Mouse (Mus musculus): Measurements from ENCODE around the gene Exosc10. TPM values are rescaled to one million over a fixed set of nuclear protein-coding genes. Genes with fewer than 3 reads are reported as not detected.

The Exosc10 gene
- polyA plus RNA-seq, 1 experiment = 29.2 TPM

DNA sequence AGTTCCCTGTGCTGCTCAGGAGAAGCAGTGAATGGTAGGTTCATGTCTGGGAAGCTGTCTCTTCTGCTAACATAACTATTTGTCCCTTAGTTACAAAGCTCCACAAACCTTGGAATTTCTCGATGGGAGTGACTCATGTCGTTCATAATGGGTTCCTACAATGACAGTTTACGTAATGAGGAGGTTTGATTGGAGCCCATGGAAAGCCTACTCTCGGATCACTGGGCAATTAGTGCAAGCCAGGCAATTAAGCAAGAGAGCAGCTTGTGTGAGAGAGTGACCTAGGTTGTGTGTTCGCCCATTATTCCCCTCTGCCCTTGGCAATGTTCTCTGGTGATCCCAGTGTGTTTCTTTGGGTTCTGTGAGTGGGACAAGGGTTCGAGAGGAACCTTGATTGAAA is 37.7 kb downstream of the Exosc10 start:
- H3K4me3 ChIP-seq (ENCODE audit: extremely low read depth, insufficient read depth, insufficient read length) = no peak overlapping the region
- peaks cover 11% of the 10 kb centered on the region; the same call in 1 of the 2 replicates for H3K4me1 ChIP-seq (ENCODE audit: control insufficient read depth, insufficient read depth, insufficient read length)
- WGBS = 91% methylated on average over 6 of the region's 6 CpGs
- TF ChIP-seq POLR2A (IDR thresholded peaks at IDR 0.05; ENCODE audit: low read depth, low read length) (no peak), CTCF (IDR thresholded peaks at IDR 0.05; ENCODE audit: extremely low read depth, insufficient read depth, insufficient read length, insufficient replicate concordance) (no peak)
- H3K27ac ChIP-seq (ENCODE audit: insufficient read depth, low read length) = no peak overlapping the region
- no peaks in the 10 kb centered on the region for H3K27me3 ChIP-seq (ENCODE audit: control insufficient read depth, insufficient read depth, low read length)
- peaks cover 15% of the 10 kb centered on the region for H3K36me3 ChIP-seq (ENCODE audit: control insufficient read depth, insufficient read depth, low read length)
- no peak for DNase-seq (ENCODE audit: low read depth in 1 of 2, low spot score in 2 of 2)

DNA sequence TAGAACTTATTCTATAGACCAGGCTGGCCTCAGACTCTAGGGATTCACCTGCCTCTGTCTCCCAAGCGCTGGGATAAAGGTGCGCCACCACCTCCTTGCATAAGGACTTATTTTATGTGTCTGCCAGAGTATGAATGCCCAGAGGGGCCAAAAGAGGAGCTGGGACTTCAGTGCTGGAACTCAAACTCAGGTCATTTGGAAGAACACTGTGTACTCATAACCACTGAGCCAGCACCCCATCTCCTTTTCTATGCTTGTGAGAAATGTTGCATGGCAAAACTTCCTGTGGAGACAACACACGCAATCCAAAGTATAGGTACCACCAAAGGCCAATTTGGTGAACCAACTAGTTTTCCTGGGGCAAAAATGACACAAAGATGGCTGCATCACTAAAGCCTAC is 38.5 kb downstream of the Exosc10 start:
- WGBS = 93% methylated on average over 3 of the region's 3 CpGs
- Histone ChIP-seq H3K27ac (ENCODE audit: insufficient read depth, low read length) (no peak overlapping the region), H3K4me3 (ENCODE audit: extremely low read depth, insufficient read depth, insufficient read length) (no peak overlapping the region), H3K4me1 (ENCODE audit: control insufficient read depth, insufficient read depth, insufficient read length) (peaks cover 11% of the 10 kb centered on the region; the same call in 1 of the 2 replicates), H3K36me3 (ENCODE audit: control insufficient read depth, insufficient read depth, low read length) (peaks cover 15% of the 10 kb centered on the region), H3K27me3 (ENCODE audit: control insufficient read depth, insufficient read depth, low read length) (no peaks in the 10 kb centered on the region)
- TF ChIP-seq CTCF (IDR thresholded peaks at IDR 0.05; ENCODE audit: extremely low read depth, insufficient read depth, insufficient read length, insufficient replicate concordance) (no peak), POLR2A (IDR thresholded peaks at IDR 0.05; ENCODE audit: low read depth, low read length) (no peak)
- DNase-seq (ENCODE audit: low read depth in 1 of 2, low spot score in 2 of 2) = no peak

DNA sequence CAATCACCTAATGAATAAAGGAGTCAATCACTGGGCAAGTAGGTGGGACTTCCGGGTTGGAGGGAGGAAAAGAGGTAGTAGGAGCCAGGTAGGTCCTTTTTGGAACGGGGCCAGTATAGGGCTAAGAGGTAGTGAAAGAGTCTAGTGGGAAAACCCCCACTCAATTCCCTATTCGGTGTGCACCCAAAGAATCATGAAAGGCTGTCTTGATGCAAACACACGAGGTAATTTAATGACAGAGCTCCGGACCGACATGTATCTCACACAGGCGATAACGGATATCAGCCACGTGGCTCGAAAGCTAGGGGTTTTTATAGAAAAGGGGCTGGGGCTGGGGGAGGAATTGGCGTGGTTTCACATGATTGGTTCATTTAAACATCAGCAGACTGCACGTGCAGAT is 40.6 kb downstream of the Exosc10 start:
- Histone ChIP-seq H3K27ac (ENCODE audit: insufficient read depth, low read length) (no peak overlapping the region), H3K4me3 (ENCODE audit: extremely low read depth, insufficient read depth, insufficient read length) (no peak overlapping the region), H3K27me3 (ENCODE audit: control insufficient read depth, insufficient read depth, low read length) (no peaks in the 10 kb centered on the region), H3K36me3 (ENCODE audit: control insufficient read depth, insufficient read depth, low read length) (peaks cover 13% of the 10 kb centered on the region), H3K4me1 (ENCODE audit: control insufficient read depth, insufficient read depth, insufficient read length) (no peaks in the 10 kb centered on the region)
- TF ChIP-seq CTCF (IDR thresholded peaks at IDR 0.05; ENCODE audit: extremely low read depth, insufficient read depth, insufficient read length, insufficient replicate concordance) (no peak), POLR2A (IDR thresholded peaks at IDR 0.05; ENCODE audit: low read depth, low read length) (no peak)
- DNase-seq (ENCODE audit: low read depth in 1 of 2, low spot score in 2 of 2) = no peak
- 92% methylated on average over 12 of the region's 12 CpGs for WGBS

DNA sequence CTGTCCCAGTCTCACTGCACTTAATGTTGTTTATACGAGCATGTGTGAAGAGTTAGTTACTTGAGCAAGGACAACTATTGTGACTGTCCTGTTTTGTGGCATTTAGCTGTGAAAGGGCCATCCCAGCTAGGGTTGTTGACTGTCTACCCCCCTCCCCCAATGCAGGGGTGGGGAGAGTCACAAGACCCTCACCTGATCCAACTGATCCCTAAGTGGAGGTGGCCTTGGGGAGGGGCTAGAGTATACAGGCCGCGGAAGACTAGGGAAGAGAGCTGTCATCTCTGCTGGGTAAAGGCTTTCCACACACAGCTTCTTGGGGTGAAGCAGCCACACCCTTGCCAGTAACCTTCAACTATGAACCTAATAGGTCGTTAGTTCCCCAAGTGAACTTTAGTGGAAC is 42.1 kb downstream of the Exosc10 start:
- H3K36me3 ChIP-seq (ENCODE audit: control insufficient read depth, insufficient read depth, low read length) = 0 out of 2 replicates have a peak, but pooled peaks cover 3% of the 10 kb centered on the region
- no peak overlapping the region for H3K4me3 ChIP-seq (ENCODE audit: extremely low read depth, insufficient read depth, insufficient read length)
- no peak for DNase-seq (ENCODE audit: low read depth in 1 of 2, low spot score in 2 of 2)
- H3K4me1 ChIP-seq (ENCODE audit: control insufficient read depth, insufficient read depth, insufficient read length) = no peaks in the 10 kb centered on the region
- TF ChIP-seq POLR2A (IDR thresholded peaks at IDR 0.05; ENCODE audit: low read depth, low read length) = no peak
- TF ChIP-seq CTCF (IDR thresholded peaks at IDR 0.05; ENCODE audit: extremely low read depth, insufficient read depth, insufficient read length, insufficient replicate concordance) = no peak
- WGBS = 82% methylated on average over 4 of the region's 4 CpGs
- no peaks in the 10 kb centered on the region for H3K27me3 ChIP-seq (ENCODE audit: control insufficient read depth, insufficient read depth, low read length)
- H3K27ac ChIP-seq (ENCODE audit: insufficient read depth, low read length) = no peak overlapping the region

DNA sequence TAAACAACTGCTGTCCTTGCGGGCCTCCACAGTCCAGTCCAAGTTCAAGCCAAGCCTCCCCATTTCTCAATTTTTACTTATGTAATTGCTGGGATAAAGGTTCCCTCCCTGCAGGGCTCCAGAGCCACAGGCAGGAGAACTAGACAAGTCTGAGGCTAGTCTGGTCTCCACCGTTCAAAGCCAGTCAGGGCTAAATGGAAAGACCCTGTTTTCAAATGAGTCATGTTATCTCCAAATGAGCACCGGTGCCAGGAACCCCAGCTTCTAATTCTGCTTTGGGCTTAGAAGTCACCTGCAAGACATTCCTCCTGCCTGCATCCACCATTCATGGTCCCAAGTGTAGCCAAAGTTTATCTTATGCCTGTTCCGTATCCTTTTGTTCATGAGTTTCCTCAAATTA is 43.6 kb downstream of the Exosc10 start:
- Histone ChIP-seq H3K27me3 (ENCODE audit: control insufficient read depth, insufficient read depth, low read length) (no peaks in the 10 kb centered on the region), H3K4me3 (ENCODE audit: extremely low read depth, insufficient read depth, insufficient read length) (no peak overlapping the region), H3K36me3 (ENCODE audit: control insufficient read depth, insufficient read depth, low read length) (0 out of 2 replicates have a peak, but pooled peaks cover 2% of the 10 kb centered on the region), H3K4me1 (ENCODE audit: control insufficient read depth, insufficient read depth, insufficient read length) (no peaks in the 10 kb centered on the region), H3K27ac (ENCODE audit: insufficient read depth, low read length) (no peak overlapping the region)
- no peak for TF ChIP-seq POLR2A (IDR thresholded peaks at IDR 0.05; ENCODE audit: low read depth, low read length)
- TF ChIP-seq CTCF (IDR thresholded peaks at IDR 0.05; ENCODE audit: extremely low read depth, insufficient read depth, insufficient read length, insufficient replicate concordance) = no peak
- no peak for DNase-seq (ENCODE audit: low read depth in 1 of 2, low spot score in 2 of 2)
- WGBS = 57% methylated on average over 4 of the region's 4 CpGs

DNA sequence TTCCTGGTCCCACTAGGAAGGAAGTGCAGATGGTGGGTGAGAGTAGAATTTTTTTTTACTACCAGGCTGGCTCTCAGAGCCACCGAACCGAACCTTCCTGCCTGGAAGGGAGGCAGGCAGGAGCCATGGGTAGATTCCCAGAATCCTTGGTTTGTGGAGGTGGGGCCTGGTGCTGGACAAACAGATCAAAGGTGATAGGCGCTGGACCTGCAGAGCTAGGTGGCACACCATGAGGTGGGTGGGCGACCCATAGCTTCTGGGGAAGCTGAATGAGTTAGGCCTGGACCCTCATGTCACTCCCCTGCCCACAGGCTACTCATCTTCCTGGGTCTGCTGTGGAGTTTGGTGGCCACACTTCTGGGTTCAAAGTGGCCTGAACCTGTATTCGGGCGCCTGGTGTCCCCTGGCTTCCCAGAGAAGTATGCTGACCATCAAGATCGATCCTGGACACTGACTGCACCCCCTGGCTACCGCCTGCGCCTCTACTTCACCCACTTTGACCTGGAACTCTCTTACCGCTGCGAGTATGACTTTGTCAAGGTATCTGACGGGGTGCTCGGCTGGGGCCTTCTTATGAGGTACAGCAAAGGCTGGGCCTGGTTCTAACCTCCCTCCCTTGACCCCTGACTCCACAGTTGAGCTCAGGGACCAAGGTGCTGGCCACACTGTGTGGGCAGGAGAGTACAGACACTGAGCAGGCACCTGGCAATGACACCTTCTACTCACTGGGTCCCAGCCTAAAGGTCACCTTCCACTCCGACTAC is 44.3 kb downstream of the Exosc10 start, which contains the start of gene Masp2:
Masp2 (plus strand) TSS at position 198 of the 764 bp plus-strand sequence.
- TF ChIP-seq CTCF (IDR thresholded peaks at IDR 0.05; ENCODE audit: extremely low read depth, insufficient read depth, insufficient read length, insufficient replicate concordance) = no peak
- no peak for TF ChIP-seq POLR2A (IDR thresholded peaks at IDR 0.05; ENCODE audit: low read depth, low read length)
- WGBS = 82% methylated on average over 14 of the region's 14 CpGs
- Histone ChIP-seq H3K36me3 (ENCODE audit: control insufficient read depth, insufficient read depth, low read length) (0 out of 2 replicates have a peak, but pooled peaks cover 2% of the 10 kb centered on the region), H3K27ac (ENCODE audit: insufficient read depth, low read length) (no peak within 1 kb of the TSS), H3K4me3 (ENCODE audit: extremely low read depth, insufficient read depth, insufficient read length) (no peak within 1 kb of the TSS), H3K27me3 (ENCODE audit: control insufficient read depth, insufficient read depth, low read length) (no peaks in the 10 kb centered on the region), H3K4me1 (ENCODE audit: control insufficient read depth, insufficient read depth, insufficient read length) (no peaks in the 10 kb centered on the region)
- DNase-seq (ENCODE audit: low read depth in 1 of 2, low spot score in 2 of 2) = no peak
